Mouse (Mus musculus): ENCODE measurements around the gene Pik3cd. TPM values are rescaled to one million over a fixed set of nuclear protein-coding genes. Genes with fewer than 3 reads are reported as not detected.

The Pik3cd gene
- polyA plus RNA-seq, 1 experiment from 2014 or later: 17.1 TPM

DNA sequence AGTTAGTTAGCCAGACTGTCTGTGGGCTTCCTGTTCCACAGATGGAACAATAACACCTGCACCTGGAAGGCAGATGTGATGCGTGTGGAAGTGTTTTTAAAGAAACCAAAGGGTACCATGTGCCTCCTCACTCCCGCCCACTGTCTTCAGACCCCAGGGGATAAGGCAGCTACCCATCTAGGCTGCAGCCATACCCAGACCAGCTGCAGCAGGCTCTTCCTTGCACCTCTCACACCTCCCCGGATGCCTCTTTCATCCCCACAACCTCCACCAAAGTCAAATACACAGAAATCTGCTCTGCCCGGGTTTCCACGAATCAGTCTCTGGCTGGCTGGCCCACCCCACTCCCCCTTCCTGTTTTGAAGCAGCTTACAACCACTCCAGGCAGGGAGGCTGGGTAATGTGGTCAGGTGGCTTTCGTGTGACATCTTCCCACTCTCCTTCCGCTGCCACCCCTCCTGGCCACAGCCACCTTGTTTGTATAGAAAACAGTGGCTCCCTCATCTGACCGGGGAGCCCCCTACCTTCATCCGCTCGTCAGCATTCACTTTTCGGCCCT is 44.4 kb downstream of the Pik3cd start:
- Histone ChIP-seq H3K4me3 (no peak overlapping the region), H3K36me3 (peaks cover 87% of the 10 kb centered on the region), H3K27me3 (no peaks in the 10 kb centered on the region), H3K4me2 (no peak overlapping the region), H3K9ac (no peak overlapping the region), H3K27ac (no peak overlapping the region), H3K4me1 (replicated peaks) (no peaks in the 10 kb centered on the region), H3K9me3 (no peaks in the 10 kb centered on the region)
- 83% methylated on average over 11 of the region's 11 CpGs for WGBS
- no peak for ATAC-seq (ENCODE audit: low FRiP score)

DNA sequence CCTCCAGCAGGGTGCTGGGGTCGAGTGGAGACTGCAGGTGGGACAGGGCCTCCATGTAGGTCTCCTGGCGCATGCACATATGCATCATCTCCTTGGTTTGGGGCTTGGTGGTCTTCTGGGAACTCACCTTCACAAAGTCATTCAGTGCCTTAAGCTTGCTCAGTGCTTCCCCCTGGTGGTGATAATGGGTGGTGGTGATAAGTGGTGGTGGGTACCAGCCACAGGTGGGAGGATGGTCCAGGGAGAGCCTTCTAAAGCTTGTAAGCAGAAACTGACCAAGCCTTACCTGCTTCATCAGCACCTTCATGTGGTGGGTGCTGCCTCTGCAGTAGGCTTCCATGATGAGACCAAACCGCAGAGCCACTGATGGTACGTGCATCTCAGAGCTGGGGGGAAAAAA is 48.1 kb downstream of the Pik3cd start:
- H3K27me3 ChIP-seq: no peaks in the 10 kb centered on the region
- WGBS: 89% methylated on average over 4 of the region's 4 CpGs
- no peaks in the 10 kb centered on the region for H3K4me1 ChIP-seq (replicated peaks)
- no peaks in the 10 kb centered on the region for H3K9me3 ChIP-seq
- H3K27ac ChIP-seq: no peak overlapping the region
- H3K36me3 ChIP-seq: peaks cover 98% of the 10 kb centered on the region
- no peak overlapping the region for H3K4me2 ChIP-seq
- ATAC-seq (ENCODE audit: low FRiP score): no peak
- no peak overlapping the region for H3K4me3 ChIP-seq
- no peak overlapping the region for H3K9ac ChIP-seq

DNA sequence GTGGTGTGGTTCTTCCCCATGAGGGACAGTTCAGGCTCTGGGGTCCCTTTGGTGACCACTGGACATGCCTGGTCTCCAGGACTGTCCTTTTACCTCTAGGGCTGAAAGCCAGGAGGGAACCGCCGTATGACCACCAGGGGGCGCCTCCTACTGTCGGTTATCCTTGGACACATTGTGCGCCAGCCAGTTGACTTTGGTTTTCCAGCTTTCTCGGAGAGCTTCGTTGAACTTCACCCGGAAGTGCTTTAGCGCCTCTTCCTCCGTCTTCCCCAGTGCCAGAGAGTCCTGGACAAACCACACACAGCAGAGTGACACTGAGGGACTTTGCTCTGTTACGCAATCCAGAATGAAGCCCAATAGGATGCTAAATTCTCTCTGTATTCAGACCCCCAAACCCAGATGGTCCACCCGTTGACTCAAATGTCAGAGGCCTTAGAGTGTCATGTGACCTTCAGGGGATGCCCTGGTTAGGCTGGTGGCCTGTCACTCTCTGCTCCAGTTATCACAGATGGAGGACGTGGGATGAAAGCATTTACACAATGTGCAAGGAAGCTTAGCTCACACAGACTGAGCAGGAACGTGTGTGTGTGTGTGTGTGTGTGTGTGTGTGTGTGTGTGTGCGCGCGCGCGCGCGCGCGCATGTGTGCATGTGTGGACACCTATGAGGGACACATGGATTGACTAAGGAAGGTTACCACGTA is 51.7 kb downstream of the Pik3cd start:
- H3K4me1 ChIP-seq (replicated peaks): no peaks in the 10 kb centered on the region
- WGBS: 72% methylated on average over 24 of the region's 24 CpGs
- H3K27me3 ChIP-seq: no peaks in the 10 kb centered on the region
- H3K9me3 ChIP-seq: no peaks in the 10 kb centered on the region
- ATAC-seq (ENCODE audit: low FRiP score): no peak
- H3K9ac ChIP-seq: no peak overlapping the region
- H3K36me3 ChIP-seq: peaks cover 100% of the 10 kb centered on the region
- no peak overlapping the region for H3K4me3 ChIP-seq
- no peak overlapping the region for H3K4me2 ChIP-seq
- no peak overlapping the region for H3K27ac ChIP-seq

DNA sequence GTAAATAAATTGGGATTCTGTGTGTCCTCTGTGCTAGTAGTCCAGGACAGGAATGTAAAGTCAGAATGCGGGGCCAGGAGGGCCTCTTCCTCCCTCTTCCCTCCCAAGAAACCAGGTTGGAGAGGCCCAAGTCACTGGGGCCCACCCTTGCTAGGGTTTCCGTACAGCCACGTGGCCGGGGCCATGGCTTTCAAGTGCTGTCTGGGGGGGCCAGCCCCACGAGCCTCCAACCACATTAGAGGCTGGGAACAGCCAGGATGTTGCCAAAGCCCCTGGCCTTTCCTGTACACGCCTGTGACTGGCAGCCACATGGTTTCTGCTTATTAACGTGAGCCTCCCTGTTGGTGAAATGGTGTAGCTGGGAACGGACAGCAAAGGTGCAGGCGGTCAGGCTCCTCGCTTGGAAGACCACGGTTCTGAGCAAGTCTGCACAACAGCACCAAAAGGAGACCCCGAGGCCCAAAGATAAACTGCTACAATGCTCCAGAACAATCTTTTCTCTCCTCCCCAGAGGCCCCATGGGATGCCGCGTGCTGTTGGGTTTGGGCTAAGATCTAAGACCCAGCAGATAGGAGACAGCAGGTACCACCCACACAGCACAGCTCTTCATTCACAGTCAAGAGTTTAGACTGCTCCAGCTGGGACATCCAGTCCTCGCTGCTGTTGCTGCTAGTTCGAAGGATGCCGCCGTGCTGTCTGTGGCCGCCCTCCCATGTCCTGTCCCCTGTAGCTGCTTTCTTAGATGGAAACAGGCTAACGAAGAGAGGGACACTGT is 54.2 kb downstream of the Pik3cd start:
- H3K36me3 ChIP-seq: peaks cover 97% of the 10 kb centered on the region
- H3K27ac ChIP-seq: no peak overlapping the region
- no peak for ATAC-seq (ENCODE audit: low FRiP score)
- H3K4me3 ChIP-seq: no peak overlapping the region
- H3K9ac ChIP-seq: no peak overlapping the region
- H3K4me2 ChIP-seq: no peak overlapping the region
- H3K27me3 ChIP-seq: no peaks in the 10 kb centered on the region
- 90% methylated on average over 20 of the region's 20 CpGs for WGBS
- H3K9me3 ChIP-seq: no peaks in the 10 kb centered on the region
- H3K4me1 ChIP-seq (replicated peaks): no peaks in the 10 kb centered on the region

DNA sequence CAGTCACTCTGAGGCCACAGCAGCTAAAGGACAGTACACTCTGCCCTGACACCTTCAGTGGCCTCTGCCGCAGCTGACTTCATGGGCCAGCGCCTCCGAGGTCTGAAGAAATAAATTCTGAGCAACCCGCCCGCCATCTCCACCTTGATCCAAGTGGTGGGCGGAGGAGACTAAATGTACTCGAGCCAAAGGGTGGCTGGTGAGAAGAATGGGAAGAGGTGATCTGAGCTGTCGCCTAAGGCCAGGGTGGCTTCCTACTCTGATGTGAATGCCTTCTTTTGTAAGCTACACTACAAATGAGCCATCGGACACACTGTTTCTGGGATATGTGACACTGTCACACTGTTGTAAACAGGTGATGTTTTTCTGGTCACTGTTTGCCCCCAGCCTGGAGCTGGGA is 56.6 kb downstream of the Pik3cd start:
- Histone ChIP-seq H3K9ac (no peak overlapping the region), H3K36me3 (peaks cover 97% of the 10 kb centered on the region), H3K27me3 (no peaks in the 10 kb centered on the region), H3K4me3 (no peak overlapping the region), H3K4me1 (replicated peaks) (no peaks in the 10 kb centered on the region), H3K4me2 (no peak overlapping the region), H3K27ac (no peak overlapping the region), H3K9me3 (no peaks in the 10 kb centered on the region)
- WGBS: 92% methylated on average over 9 of the region's 9 CpGs
- no peak for ATAC-seq (ENCODE audit: low FRiP score)

DNA sequence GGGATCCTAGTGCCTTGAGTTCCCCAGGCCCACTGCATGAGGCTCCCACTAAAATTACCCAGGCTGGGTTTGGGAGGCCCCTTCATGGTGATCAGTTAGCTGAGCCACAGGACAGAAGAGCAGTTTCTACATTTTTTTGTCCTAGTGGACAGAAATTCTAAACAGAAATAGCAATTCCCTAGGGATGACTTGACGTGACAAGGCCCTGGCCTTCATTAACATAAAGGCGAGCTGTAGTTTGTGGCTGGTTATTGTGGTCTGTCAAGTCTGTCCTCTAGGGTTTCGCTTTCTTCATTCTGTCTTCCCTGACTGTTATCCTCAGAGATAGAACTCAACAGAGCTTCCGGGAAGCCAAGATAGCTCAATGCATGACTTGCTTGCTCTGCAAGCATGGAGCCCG is 60.4 kb downstream of the Pik3cd start:
- ATAC-seq (ENCODE audit: low FRiP score): no peak
- no peaks in the 10 kb centered on the region for H3K27me3 ChIP-seq
- H3K4me2 ChIP-seq: no peak overlapping the region
- no peaks in the 10 kb centered on the region for H3K9me3 ChIP-seq
- no peak overlapping the region for H3K27ac ChIP-seq
- no peak overlapping the region for H3K4me3 ChIP-seq
- H3K36me3 ChIP-seq: peaks cover 91% of the 10 kb centered on the region
- H3K4me1 ChIP-seq (replicated peaks): no peaks in the 10 kb centered on the region
- no peak overlapping the region for H3K9ac ChIP-seq
- 70% methylated on average over 5 of the region's 5 CpGs for WGBS

DNA sequence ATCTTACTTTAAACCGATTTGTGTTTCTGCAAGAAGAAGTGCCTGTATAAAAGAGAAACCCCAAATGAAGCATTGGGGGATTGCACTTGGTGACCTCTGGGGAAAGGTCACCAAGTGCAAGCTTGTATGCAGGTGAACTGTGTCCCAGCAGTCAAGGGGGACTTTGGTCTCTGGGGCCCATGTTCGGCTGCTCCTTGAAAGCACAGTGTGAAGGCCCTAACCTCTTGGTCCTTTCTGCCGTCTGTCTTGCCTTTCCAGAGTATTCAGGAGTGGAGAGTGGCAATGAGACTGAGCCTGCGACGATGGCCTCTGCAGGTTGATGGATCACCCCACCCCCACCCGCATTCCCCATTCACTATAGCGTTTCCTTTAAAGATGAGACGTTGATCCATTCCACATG is 61.0 kb downstream of the Pik3cd start:
- ATAC-seq (ENCODE audit: low FRiP score): no peak
- no peak overlapping the region for H3K4me3 ChIP-seq
- no peaks in the 10 kb centered on the region for H3K27me3 ChIP-seq
- no peaks in the 10 kb centered on the region for H3K9me3 ChIP-seq
- no peak overlapping the region for H3K9ac ChIP-seq
- no peak overlapping the region for H3K27ac ChIP-seq
- H3K4me1 ChIP-seq (replicated peaks): no peaks in the 10 kb centered on the region
- peaks cover 91% of the 10 kb centered on the region for H3K36me3 ChIP-seq
- no peak overlapping the region for H3K4me2 ChIP-seq
- 64% methylated on average over 8 of the region's 8 CpGs for WGBS

DNA sequence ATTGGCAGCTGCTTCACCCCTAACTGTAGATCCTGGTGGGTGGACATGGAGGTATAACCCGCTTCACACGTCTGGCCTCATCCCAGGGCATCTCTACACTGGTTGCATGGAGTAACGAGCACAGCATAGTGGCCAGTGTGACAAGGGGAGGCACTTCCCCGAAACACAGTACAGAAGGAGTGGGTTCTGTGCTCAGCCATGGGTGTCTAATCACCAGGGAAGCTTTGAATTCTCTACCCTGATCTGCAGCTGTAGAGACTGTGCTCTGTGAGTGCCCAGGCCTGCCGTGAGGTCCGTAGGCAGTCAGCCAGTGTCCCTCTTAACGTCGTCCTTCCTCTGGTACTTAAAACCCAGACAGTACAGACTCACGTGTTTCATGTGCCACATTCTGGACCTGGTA is 61.5 kb downstream of the Pik3cd start:
- H3K9me3 ChIP-seq: no peaks in the 10 kb centered on the region
- 72% methylated on average over 9 of the region's 9 CpGs for WGBS
- H3K36me3 ChIP-seq: peaks cover 91% of the 10 kb centered on the region
- no peak for ATAC-seq (ENCODE audit: low FRiP score)
- H3K4me3 ChIP-seq: no peak overlapping the region
- H3K4me1 ChIP-seq (replicated peaks): no peaks in the 10 kb centered on the region
- H3K9ac ChIP-seq: no peak overlapping the region
- H3K4me2 ChIP-seq: no peak overlapping the region
- H3K27ac ChIP-seq: no peak overlapping the region
- no peaks in the 10 kb centered on the region for H3K27me3 ChIP-seq

DNA sequence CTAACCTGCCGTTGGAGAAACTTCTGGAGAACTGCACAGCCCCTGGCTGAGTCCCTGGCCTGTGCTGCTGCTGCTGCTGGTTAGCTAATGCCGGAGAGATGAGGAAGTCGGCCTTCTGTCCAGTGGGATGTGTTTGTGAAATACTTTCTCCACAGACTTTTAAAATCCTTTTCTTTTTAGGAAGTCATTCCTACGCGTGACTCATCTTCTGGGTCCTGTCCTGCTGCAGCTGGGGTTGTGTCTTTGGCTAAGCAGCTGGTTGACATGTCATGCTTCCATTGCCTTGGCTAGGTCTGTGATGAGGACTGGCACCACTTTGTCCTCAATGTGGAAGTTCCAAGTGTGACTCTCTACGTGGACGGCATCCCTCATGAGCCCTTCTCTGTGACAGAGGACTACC is 64.4 kb downstream of the Pik3cd start:
- WGBS: 93% methylated on average over 7 of the region's 7 CpGs
- ATAC-seq (ENCODE audit: low FRiP score): no peak
- Histone ChIP-seq H3K9me3 (no peaks in the 10 kb centered on the region), H3K27me3 (no peaks in the 10 kb centered on the region), H3K4me2 (no peak overlapping the region), H3K9ac (no peak overlapping the region), H3K4me3 (no peak overlapping the region), H3K27ac (no peak overlapping the region), H3K4me1 (replicated peaks) (no peaks in the 10 kb centered on the region), H3K36me3 (peaks cover 94% of the 10 kb centered on the region)

DNA sequence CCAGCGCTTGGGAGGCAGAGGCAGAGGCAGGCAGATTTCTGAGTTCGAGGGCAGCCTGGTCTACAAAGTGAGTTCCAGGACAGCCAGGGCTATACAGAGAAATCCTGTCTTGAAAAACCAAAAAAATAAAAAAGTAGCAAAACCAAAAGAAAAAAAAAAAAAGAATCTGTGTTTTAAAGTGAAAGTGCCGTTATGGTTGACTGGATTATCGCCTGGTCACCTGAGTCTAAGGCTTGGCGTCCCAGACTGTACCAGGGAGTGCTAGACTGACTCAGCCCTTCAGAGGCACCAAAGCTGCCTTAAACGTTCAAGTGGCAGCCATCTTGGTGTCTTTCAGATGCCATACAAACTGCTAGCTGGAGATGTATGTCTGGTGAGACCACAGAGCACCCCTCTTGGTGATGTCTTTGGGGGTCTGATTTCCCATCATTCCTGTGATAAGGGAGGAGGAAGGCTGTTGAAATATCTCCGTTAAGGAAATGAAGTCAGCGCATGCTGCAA is 66.4 kb downstream of the Pik3cd start:
- H3K4me2 ChIP-seq: no peak overlapping the region
- no peak overlapping the region for H3K9ac ChIP-seq
- no peaks in the 10 kb centered on the region for H3K9me3 ChIP-seq
- H3K4me3 ChIP-seq: no peak overlapping the region
- no peaks in the 10 kb centered on the region for H3K27me3 ChIP-seq
- no peak for ATAC-seq (ENCODE audit: low FRiP score)
- H3K36me3 ChIP-seq: peaks cover 94% of the 10 kb centered on the region
- WGBS: 92% methylated on average over 8 of the region's 8 CpGs
- no peaks in the 10 kb centered on the region for H3K4me1 ChIP-seq (replicated peaks)
- H3K27ac ChIP-seq: no peak overlapping the region

DNA sequence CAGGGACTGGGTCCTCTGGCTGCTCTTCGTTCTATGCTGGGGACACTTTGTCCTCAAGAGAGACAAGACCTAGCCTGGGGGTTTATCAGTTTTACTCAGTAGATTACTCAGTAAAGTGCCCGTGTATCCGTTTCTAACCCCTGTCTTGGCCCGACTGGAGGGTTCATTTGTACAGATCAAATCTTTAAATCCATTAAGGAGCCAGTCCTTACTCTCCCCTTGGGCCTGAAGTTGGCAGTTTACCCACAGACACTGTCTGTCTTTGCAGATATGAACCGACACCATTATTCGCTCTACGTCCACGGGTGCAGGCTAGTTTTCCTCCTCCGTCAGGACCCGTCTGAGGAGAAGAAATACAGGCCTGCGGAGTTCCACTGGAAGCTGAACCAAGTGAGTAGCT is 67.4 kb downstream of the Pik3cd start:
- Histone ChIP-seq H3K4me2 (no peak overlapping the region), H3K9ac (no peak overlapping the region), H3K36me3 (peaks cover 94% of the 10 kb centered on the region), H3K9me3 (no peaks in the 10 kb centered on the region), H3K4me3 (no peak overlapping the region), H3K4me1 (replicated peaks) (no peaks in the 10 kb centered on the region), H3K27ac (no peak overlapping the region), H3K27me3 (no peaks in the 10 kb centered on the region)
- 97% methylated on average over 11 of the region's 11 CpGs for WGBS
- no peak for ATAC-seq (ENCODE audit: low FRiP score)

DNA sequence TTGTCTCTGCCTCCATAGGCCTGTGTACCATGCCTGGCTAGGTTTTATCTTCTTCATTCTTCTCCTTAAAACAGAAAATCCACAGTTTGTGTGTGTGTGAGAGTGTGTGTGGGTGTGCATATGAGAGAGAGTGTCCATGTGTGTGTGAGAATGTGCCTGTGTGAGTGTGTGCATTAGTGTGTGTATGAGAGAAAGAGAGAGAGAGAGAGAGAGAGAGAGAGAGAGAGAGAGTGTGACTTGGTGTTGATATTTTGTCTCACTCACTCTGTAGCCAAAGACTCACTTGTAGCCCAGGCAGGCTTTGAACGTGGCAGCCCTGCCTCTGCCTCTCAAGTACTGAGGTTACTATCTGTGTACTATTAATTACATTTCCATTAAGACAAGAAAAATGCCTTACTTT is 68.2 kb downstream of the Pik3cd start:
- no peak overlapping the region for H3K4me2 ChIP-seq
- no peak overlapping the region for H3K27ac ChIP-seq
- H3K27me3 ChIP-seq: no peaks in the 10 kb centered on the region
- no peak overlapping the region for H3K9ac ChIP-seq
- H3K9me3 ChIP-seq: no peaks in the 10 kb centered on the region
- H3K36me3 ChIP-seq: peaks cover 93% of the 10 kb centered on the region
- no peaks in the 10 kb centered on the region for H3K4me1 ChIP-seq (replicated peaks)
- no peak for ATAC-seq (ENCODE audit: low FRiP score)
- no peak overlapping the region for H3K4me3 ChIP-seq
- 93% methylated on average over 1 of the region's 1 CpGs for WGBS
